Mouse (Mus musculus) cortical plate, adult 2 months (tissue): ENCODE measurements at regions not wholly inside any gene's neighbourhood (a gene's known extent, or its start where the extent isn't known, plus 50 kb on each side); places are given as distances from the start of the nearest gene placed in this dataset.

Experiments
- CTCF ChIP-seq: fragments of 200-500 bp; IDR thresholded peaks from 2 replicates; pipeline ENCODE4 v1.5.1; 2011; ENCODE audit warnings: mild to moderate bottlenecking, control low read depth, low read length; ENCODE audit not compliant: insufficient read depth; ENCODE audit errors: extremely low read depth
- POLR2A ChIP-seq: fragments of 200-500 bp; IDR thresholded peaks from 2 replicates; pipeline ENCODE4 v1.6.1; 2011; ENCODE audit warnings: mild to moderate bottlenecking, low read length, control low read depth; ENCODE audit not compliant: insufficient read depth; ENCODE audit errors: extremely low read depth

GRCm38 (mm10) chr8:89303326-89303725 is 259.4 kb upstream of the Sall1 start:
- TF ChIP-seq CTCF (no peak), POLR2A (no peak)
